Mouse (Mus musculus) neural tube, embryonic 12.5 days (tissue): ENCODE measurements around the gene 1700001P01Rik. TPM values are rescaled to one million over a fixed set of nuclear protein-coding genes. Genes with fewer than 3 reads are reported as not detected.

Source experiments
- ATAC-seq: fragments of 200-750 bp; cut with Nextera tagmentation; 2 replicates; pipeline ENCODE4 v1.8.0; 2017; ENCODE audit warnings: low read depth, mild to moderate bottlenecking, moderate TSS enrichment, moderate library complexity; ENCODE audit not compliant: low FRiP score
- H3K27ac ChIP-seq: fragments of 300-500 bp; sonication (generic); 2 replicates; pipeline ENCODE4 v1.5.1; 2016
- H3K27me3 ChIP-seq: fragments of 300-500 bp; sonication (generic); replicated peaks from 2 replicates; pipeline ENCODE4 v1.6.1; 2016; ENCODE audit warnings: mild to moderate bottlenecking
- H3K36me3 ChIP-seq: fragments of 300-500 bp; sonication (generic); 2 replicates; pipeline ENCODE4 v1.6.1; 2016; ENCODE audit warnings: mild to moderate bottlenecking
- H3K4me1 ChIP-seq: fragments of 300-500 bp; sonication (generic); 2 replicates; pipeline ENCODE4 v1.6.1; 2016
- H3K4me2 ChIP-seq: fragments of 300-500 bp; sonication (generic); replicated peaks from 2 replicates; pipeline ENCODE4 v1.6.1; 2016; ENCODE audit warnings: mild to moderate bottlenecking
- H3K4me3 ChIP-seq: fragments of 300-500 bp; sonication (generic); 2 replicates; pipeline ENCODE4 v1.5.1; 2016
- H3K9ac ChIP-seq: fragments of 300-500 bp; sonication (generic); 2 replicates; pipeline ENCODE4 v1.6.1; 2016; ENCODE audit warnings: mild to moderate bottlenecking
- H3K9me3 ChIP-seq: fragments of 300-500 bp; sonication (generic); 2 replicates; pipeline ENCODE4 v1.6.1; 2016; ENCODE audit warnings: mild to moderate bottlenecking
- WGBS: fragments of 180-500 bp; shearing (Covaris S2); methylation state at CpG from one replicate; pipeline ENCODE4 v1.1.7; 2016; 5-methylcytosine and 5-hydroxymethylcytosine counted together
- polyA plus RNA-seq: library from polyadenylated mRNA; unstranded; fragments of >200 nt; fragmentation: Nextera tagmentation; extraction: Ambion mirVana; gene quantifications from 2 replicates; pipeline ENCODE4 v1.2.1, GENCODE M21; 2016

1700001P01Rik gene
- 0.56 and 0.70 TPM in 2 replicates for polyA plus RNA-seq

GRCm38 (mm10) chr11:97775808-97776496 is at the start of gene 1700001P01Rik:
TSS of gene 1700001P01Rik (minus strand) at chr11:97775918.
- no peak for ATAC-seq
- WGBS: 43% methylated on average over 17 of the region's 17 CpGs

DNA sequence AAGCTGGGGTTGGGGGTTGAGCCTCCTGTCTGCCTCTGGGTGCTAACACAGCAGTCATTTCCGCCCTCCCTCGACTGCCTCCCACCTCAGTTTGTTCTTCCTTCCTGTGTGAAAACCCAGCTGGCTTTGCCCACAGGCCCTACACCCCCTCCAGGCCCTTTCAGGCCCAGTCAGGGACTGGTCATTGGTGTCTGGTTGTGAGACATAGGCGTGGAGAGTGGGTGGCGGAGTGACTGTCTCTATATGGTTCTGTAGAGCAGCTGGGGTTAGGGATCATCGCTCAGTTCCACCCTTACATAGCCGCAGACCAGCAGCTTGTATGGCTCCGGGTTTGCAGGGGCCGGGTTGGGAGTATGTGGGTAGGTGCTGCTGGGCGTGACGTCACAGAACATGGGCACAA is 49.6 kb upstream of the 1700001P01Rik start:
- H3K27ac ChIP-seq: no peak overlapping the region
- ATAC-seq: no peak
- peaks cover 65% of the 10 kb centered on the region for H3K36me3 ChIP-seq

More at GRCm38 (mm10) chr11:97775808-97776496, at the start of gene 1700001P01Rik:
- Histone ChIP-seq H3K27ac (no peak within 1 kb of the TSS), H3K4me2 (no peak within 1 kb of the TSS), H3K9me3 (no peaks in the 10 kb centered on the region), H3K27me3 (no peaks in the 10 kb centered on the region), H3K36me3 (peaks cover 55% of the 10 kb centered on the region), H3K4me1 (peaks cover 12% of the 10 kb centered on the region), H3K4me3 (no peak within 1 kb of the TSS), H3K9ac (no peak within 1 kb of the TSS)

GRCm38 (mm10) chr11:97824895-97825294 is 49.2 kb upstream of the 1700001P01Rik start:
- H3K9me3 ChIP-seq: no peaks in the 10 kb centered on the region
- 80% methylated on average over 6 of the region's 6 CpGs for WGBS
- no peak overlapping the region for H3K27ac ChIP-seq
- no peak for ATAC-seq
- no peak overlapping the region for H3K4me3 ChIP-seq
- H3K9ac ChIP-seq: no peak overlapping the region
- H3K4me2 ChIP-seq: no peak overlapping the region
- H3K4me1 ChIP-seq: peaks cover 3% of the 10 kb centered on the region; the same call in 1 of the 2 replicates
- no peaks in the 10 kb centered on the region for H3K27me3 ChIP-seq
- peaks cover 64% of the 10 kb centered on the region for H3K36me3 ChIP-seq

More for the DNA sequence above, 49.6 kb upstream of the 1700001P01Rik start:
- Histone ChIP-seq H3K9me3 (no peaks in the 10 kb centered on the region), H3K4me1 (peaks cover 3% of the 10 kb centered on the region; the same call in 1 of the 2 replicates), H3K4me2 (no peak overlapping the region), H3K4me3 (no peak overlapping the region), H3K27me3 (no peaks in the 10 kb centered on the region), H3K9ac (no peak overlapping the region)
- WGBS: 86% methylated on average over 10 of the region's 10 CpGs

DNA sequence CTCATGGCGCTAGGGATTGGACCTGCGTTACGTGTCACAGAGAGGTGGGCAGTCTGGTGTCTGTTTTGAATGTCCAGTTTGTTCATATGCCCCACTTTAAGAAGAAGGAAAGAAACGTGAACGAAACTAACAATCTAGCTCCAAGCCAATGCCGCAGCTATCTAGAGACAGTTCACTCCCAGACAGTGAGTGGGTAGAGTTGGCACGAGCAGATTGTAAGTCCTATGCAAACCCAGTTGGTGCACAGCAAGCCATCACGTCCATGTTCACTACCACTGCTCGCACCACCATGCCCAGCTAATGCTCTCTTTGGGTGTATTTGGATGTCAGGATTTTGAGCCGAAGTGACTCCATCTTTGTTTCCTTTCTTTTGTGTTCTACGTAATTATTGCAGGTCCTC is 48.5 kb upstream of the 1700001P01Rik start:
- Histone ChIP-seq H3K4me3 (no peak overlapping the region), H3K4me2 (no peak overlapping the region), H3K27me3 (no peaks in the 10 kb centered on the region), H3K27ac (no peak overlapping the region), H3K36me3 (peaks cover 62% of the 10 kb centered on the region), H3K9ac (no peak overlapping the region), H3K9me3 (no peaks in the 10 kb centered on the region), H3K4me1 (peaks cover 3% of the 10 kb centered on the region)
- no peak for ATAC-seq
- 94% methylated on average over 11 of the region's 11 CpGs for WGBS

- no peak overlapping the region for H3K9ac ChIP-seq
- WGBS: 78% methylated on average over 20 of the region's 20 CpGs
- peaks cover 12% of the 10 kb centered on the region for H3K4me1 ChIP-seq
- no peak overlapping the region for H3K4me2 ChIP-seq
- H3K4me3 ChIP-seq: no peak overlapping the region
- H3K27me3 ChIP-seq: no peaks in the 10 kb centered on the region
- H3K27ac ChIP-seq: no peak overlapping the region
- peaks cover 60% of the 10 kb centered on the region for H3K36me3 ChIP-seq
- H3K9me3 ChIP-seq: no peaks in the 10 kb centered on the region
- ATAC-seq: no peak
Measured at GRCm38 (mm10) chr11:97822840-97823603, 47.3 kb upstream of the 1700001P01Rik start.

- WGBS: 90% methylated on average over 8 of the region's 8 CpGs
- Histone ChIP-seq H3K9me3 (no peaks in the 10 kb centered on the region), H3K4me2 (no peak overlapping the region), H3K4me3 (no peak overlapping the region), H3K9ac (no peak overlapping the region), H3K27me3 (no peaks in the 10 kb centered on the region), H3K36me3 (peaks cover 50% of the 10 kb centered on the region), H3K27ac (no peak overlapping the region), H3K4me1 (peaks cover 19% of the 10 kb centered on the region)
- no peak for ATAC-seq
Measured at GRCm38 (mm10) chr11:97821401-97822064, 45.8 kb upstream of the 1700001P01Rik start.

DNA sequence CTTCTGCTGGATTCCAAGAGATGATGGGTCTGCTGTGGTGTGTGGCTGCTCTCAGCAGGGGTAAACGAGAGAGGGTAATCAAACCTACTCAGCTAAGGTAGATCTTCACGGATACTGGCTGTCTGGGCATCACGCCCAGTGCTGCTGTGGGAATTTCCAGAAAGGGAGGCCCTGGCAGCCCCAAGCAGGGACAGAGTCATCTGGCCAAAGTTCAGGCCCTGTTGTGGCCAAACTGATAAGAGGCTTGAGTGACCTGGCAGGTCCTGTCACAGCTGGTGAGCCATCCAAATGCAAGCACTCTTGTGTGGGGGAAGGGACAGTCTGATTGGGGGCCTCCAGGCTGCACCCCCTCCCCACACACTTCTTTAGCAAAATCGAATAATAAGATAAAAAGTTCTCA is 45.1 kb upstream of the 1700001P01Rik start:
- H3K4me1 ChIP-seq: peaks cover 19% of the 10 kb centered on the region
- no peak for ATAC-seq

DNA sequence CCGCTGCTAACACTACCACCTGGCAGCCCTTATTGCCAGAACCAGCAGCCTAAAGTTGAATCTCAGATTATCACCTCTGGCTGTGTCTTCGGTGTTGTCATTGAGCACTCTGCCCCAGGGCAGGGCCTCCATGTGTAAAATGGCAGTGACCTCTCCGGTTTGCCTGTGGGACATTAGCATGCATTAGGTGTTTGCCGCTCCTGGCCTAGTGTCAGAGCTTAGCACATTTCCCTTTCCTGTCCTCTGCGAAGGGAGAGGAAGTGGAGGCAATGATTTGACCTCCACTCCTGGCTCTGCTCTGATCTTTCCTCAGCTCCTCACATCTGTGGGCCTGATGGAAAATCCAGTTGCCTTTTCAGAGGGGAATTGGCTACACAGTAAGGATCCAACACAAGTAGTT is 44.2 kb upstream of the 1700001P01Rik start:
- WGBS: 81% methylated on average over 5 of the region's 5 CpGs
- Histone ChIP-seq H3K27me3 (no peaks in the 10 kb centered on the region), H3K4me3 (no peak overlapping the region), H3K9me3 (no peaks in the 10 kb centered on the region), H3K4me1 (peaks cover 16% of the 10 kb centered on the region), H3K27ac (no peak overlapping the region), H3K36me3 (peaks cover 50% of the 10 kb centered on the region), H3K9ac (no peak overlapping the region), H3K4me2 (no peak overlapping the region)
- ATAC-seq: no peak

More for the DNA sequence above, 45.1 kb upstream of the 1700001P01Rik start:
- no peaks in the 10 kb centered on the region for H3K27me3 ChIP-seq
- no peak overlapping the region for H3K4me2 ChIP-seq
- 68% methylated on average over 4 of the region's 4 CpGs for WGBS
- no peaks in the 10 kb centered on the region for H3K9me3 ChIP-seq
- no peak overlapping the region for H3K9ac ChIP-seq
- no peak overlapping the region for H3K27ac ChIP-seq
- peaks cover 50% of the 10 kb centered on the region for H3K36me3 ChIP-seq
- H3K4me3 ChIP-seq: no peak overlapping the region

GRCm38 (mm10) chr11:97819102-97819501 is 43.4 kb upstream of the 1700001P01Rik start:
- Histone ChIP-seq H3K27me3 (no peaks in the 10 kb centered on the region), H3K4me2 (no peak overlapping the region), H3K36me3 (peaks cover 50% of the 10 kb centered on the region), H3K4me3 (no peak overlapping the region), H3K4me1 (peaks cover 16% of the 10 kb centered on the region), H3K27ac (no peak overlapping the region), H3K9me3 (no peaks in the 10 kb centered on the region), H3K9ac (no peak overlapping the region; the same call in 1 of the 2 replicates)
- no peak for ATAC-seq
- WGBS: 60% methylated on average over 4 of the region's 4 CpGs

DNA sequence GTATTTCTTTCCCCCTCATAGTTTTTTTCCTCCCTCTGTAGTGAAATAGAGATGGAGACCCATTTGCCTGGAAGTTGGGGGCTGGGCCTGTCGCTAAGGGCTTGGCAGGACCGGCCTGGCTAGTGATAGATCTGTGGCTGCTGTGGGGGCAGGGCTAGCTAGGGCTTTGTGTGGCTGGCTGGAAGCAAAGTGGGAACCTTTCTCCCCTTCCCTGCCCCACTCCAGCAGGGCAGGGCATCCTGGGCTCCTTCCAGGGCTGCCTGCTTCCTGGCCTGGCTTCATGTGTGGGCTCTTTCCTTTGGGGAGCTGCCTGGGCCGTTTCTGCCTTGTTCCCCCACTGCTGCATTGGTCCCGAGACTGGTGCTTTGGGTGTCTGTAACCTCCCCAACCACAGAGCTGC is 42.9 kb upstream of the 1700001P01Rik start:
- peak; percentile 72 for ATAC-seq

GRCm38 (mm10) chr11:97818003-97818402 is 42.3 kb upstream of the 1700001P01Rik start:
- 51% methylated on average over 6 of the region's 6 CpGs for WGBS
- Histone ChIP-seq H3K9ac (no peak overlapping the region), H3K4me3 (no peak overlapping the region), H3K9me3 (no peaks in the 10 kb centered on the region), H3K4me2 (0 out of 2 replicates have a peak overlapping the region, but pooled peaks have one; percentile 20), H3K27ac (no peak overlapping the region), H3K27me3 (no peaks in the 10 kb centered on the region), H3K36me3 (peaks cover 53% of the 10 kb centered on the region), H3K4me1 (peaks cover 22% of the 10 kb centered on the region)
- no peak for ATAC-seq

More for the DNA sequence above, 42.9 kb upstream of the 1700001P01Rik start:
- no peak overlapping the region for H3K4me3 ChIP-seq
- H3K27me3 ChIP-seq: no peaks in the 10 kb centered on the region
- no peak overlapping the region; the same call in 1 of the 2 replicates for H3K4me2 ChIP-seq
- H3K9ac ChIP-seq: no peak overlapping the region; the same call in 1 of the 2 replicates
- H3K4me1 ChIP-seq: peaks cover 16% of the 10 kb centered on the region
- 10% methylated on average over 4 of the region's 4 CpGs for WGBS
- peaks cover 50% of the 10 kb centered on the region for H3K36me3 ChIP-seq
- H3K27ac ChIP-seq: peak overlapping the region; percentile 46; the same call in 1 of the 2 replicates
- H3K9me3 ChIP-seq: no peaks in the 10 kb centered on the region

- Histone ChIP-seq H3K4me2 (no peak overlapping the region), H3K9me3 (no peaks in the 10 kb centered on the region), H3K4me3 (no peak overlapping the region), H3K4me1 (peaks cover 28% of the 10 kb centered on the region), H3K27ac (no peak overlapping the region; the same call in 1 of the 2 replicates), H3K27me3 (no peaks in the 10 kb centered on the region), H3K9ac (no peak overlapping the region), H3K36me3 (peaks cover 50% of the 10 kb centered on the region)
- no peak for ATAC-seq
- 57% methylated on average over 5 of the region's 5 CpGs for WGBS
Measured at GRCm38 (mm10) chr11:97817379-97817778, 41.7 kb upstream of the 1700001P01Rik start.
